Mouse (Mus musculus): ENCODE data around the gene Hoxa4. TPM values are rescaled to one million over a fixed set of nuclear protein-coding genes. Genes with fewer than 3 reads are reported as not detected.
A peak's percentile ranks its signal among the peaks of the same experiment; 100 is the strongest.

Hoxa4 gene
- total and polyA plus RNA-seq, 3 experiments = 0.19 TPM; not detected in 2

DNA sequence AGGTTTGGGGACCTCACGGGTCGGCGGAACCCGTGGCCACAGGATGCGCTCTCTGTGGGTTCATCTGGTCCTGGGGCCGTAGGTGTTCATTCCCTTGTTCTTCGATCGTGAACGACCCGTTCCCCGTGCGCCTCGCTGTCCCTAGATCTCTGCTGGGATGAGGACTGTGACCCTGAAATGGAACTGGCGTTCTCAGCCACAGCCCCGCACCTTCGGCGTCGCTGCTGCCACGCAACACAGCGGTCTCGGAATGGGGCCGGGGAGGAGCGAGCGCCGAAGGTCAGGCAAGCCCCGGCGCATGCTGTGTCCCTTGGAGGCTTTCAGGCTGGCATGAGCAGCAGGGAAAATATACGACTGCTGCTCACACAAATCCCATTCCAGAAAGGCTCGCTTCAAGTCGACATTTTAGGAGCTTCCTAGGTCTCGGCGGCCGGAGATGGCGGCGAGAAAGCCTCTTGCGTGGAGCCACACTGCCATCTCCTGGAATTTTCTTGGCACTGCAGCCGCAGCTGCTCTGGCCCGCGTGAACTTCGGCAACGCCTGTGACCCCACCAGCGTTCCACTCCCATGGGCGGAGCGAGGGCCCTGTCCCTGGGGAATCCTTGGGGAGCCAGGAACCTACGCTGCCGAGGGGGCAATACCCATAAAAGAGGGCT is 29.9 kb upstream of the Hoxa4 start, which contains the start of gene Hoxa7 (continued):
- TF ChIP-seq NELFE (IDR thresholded peaks at IDR 0.05; ENCODE audit: low read depth, low read length) (peak; percentile 63), MEF2A (IDR thresholded peaks at IDR 0.05; ENCODE audit: borderline replicate concordance, low read depth, low read length) (peak; percentile 52), MAZ (IDR thresholded peaks at IDR 0.05; ENCODE audit: low read depth, low read length) (no peak; the same call in 1 of the 2 replicates), CHD1 (IDR thresholded peaks at IDR 0.05; ENCODE audit: low read depth, low read length) (no peak), PAX5 (IDR thresholded peaks at IDR 0.05; ENCODE audit: low read length) (no peak), TBP (conservative IDR thresholded peaks at IDR 0.05; ENCODE audit: low read depth, low read length) (no peak), ZC3H11A (IDR thresholded peaks at IDR 0.05; ENCODE audit: low read depth, low read length) (peak; percentile 96), USF2 (conservative IDR thresholded peaks at IDR 0.05; ENCODE audit: low read depth, low read length) (no peak), ETS1 (conservative IDR thresholded peaks at IDR 0.05; ENCODE audit: low read depth, low read length) (no peak), EP300 (IDR thresholded peaks at IDR 0.05; ENCODE audit: low read length) (no peak), NRF1 (IDR thresholded peaks at IDR 0.05; ENCODE audit: low read depth, low read length) (peak; percentile 74)

DNA sequence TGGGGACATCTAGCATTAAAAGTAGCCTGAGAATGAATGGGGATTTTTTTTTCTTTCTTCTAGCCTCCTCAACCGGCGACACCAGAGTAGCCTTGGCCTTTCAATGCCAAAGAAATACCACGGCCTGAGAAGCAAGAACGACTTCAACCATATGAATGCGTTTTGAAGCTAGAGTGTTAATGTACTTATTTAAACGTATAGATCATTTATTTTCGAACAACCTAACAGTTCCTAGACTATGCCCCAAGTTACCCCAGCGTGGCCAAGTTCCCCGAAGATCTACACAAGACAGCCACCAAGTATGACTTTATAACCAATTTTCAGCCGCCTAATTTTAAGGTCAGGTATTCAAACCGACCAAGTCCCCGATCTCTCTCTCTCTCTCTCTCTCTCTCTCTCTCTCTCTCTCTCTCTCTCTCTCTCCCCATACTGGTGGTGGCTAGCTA is 29.3 kb upstream of the Hoxa4 start:
- H3K9ac ChIP-seq (ENCODE audit: insufficient read depth, low read depth) = peak overlapping the region; percentile 78
- H3K27me3 ChIP-seq (replicated peaks) = no peaks in the 10 kb centered on the region

More for the DNA sequence above, 29.3 kb upstream of the Hoxa4 start:
- TF ChIP-seq ETS1 (conservative IDR thresholded peaks at IDR 0.05; ENCODE audit: low read depth, low read length) (no peak), TCF12 (IDR thresholded peaks at IDR 0.05; ENCODE audit: low read depth, low read length) (no peak), MXI1 (IDR thresholded peaks at IDR 0.05; ENCODE audit: low read depth, low read length) (no peak), CHD2 (IDR thresholded peaks at IDR 0.05; ENCODE audit: low read length) (no peak), ZKSCAN1 (IDR thresholded peaks at IDR 0.05; ENCODE audit: borderline replicate concordance, low read depth, low read length) (no peak), ELF1 (IDR thresholded peaks at IDR 0.05; ENCODE audit: low read depth, low read length) (no peak), KAT2A (IDR thresholded peaks at IDR 0.05; ENCODE audit: insufficient replicate concordance, low read length) (no peak), NRF1 (IDR thresholded peaks at IDR 0.05; ENCODE audit: low read depth, low read length) (no peak), RCOR1 (conservative IDR thresholded peaks at IDR 0.05; ENCODE audit: low read depth, low read length) (no peak), MEF2A (IDR thresholded peaks at IDR 0.05; ENCODE audit: borderline replicate concordance, low read depth, low read length) (no peak), ZNF384 (IDR thresholded peaks at IDR 0.05; ENCODE audit: low read depth, low read length) (no peak), UBTF (IDR thresholded peaks at IDR 0.05; ENCODE audit: low read depth, low read length) (no peak)
- in situ Hi-C loops (cut with MboI; ENCODE audit: low pct_ligation_motif_present, low pct_unique_long_range_greater_than_20kb, low sequenced_read_pairs) = loop anchor here (10.0 to 25.0 kb wide), 3 partner anchors 209 to 1006 kb away; partner anchors contain the start of gene Skap2
- Histone ChIP-seq H3K4me2 (ENCODE audit: insufficient read depth, low read depth, poor library complexity, severe bottlenecking) (peak overlapping the region; percentile 57), H3K4me1 (ENCODE audit: control insufficient read depth in 1 of 2, insufficient read depth in 2 of 2) (peaks cover 0 to 13% of the 10 kb centered on the region in 2 experiments; a peak in 2 of 4 replicates), H3K9me3 (replicated peaks; ENCODE audit: low read length) (peaks cover 26% of the 10 kb centered on the region), H3K36me3 (replicated peaks in 1 of 2; ENCODE audit: control insufficient read depth in 1 of 2, insufficient read depth in 1 of 2, low read length in 1 of 2) (peaks cover 0 to 6% of the 10 kb centered on the region in 2 experiments), H3K27ac (ENCODE audit: insufficient read depth, low read depth) (no peak overlapping the region), H3K79me2 (replicated peaks; ENCODE audit: control insufficient read depth, extremely low read depth, insufficient read depth, poor library complexity, severe bottlenecking) (no peaks in the 10 kb centered on the region), H3K4me3 (replicated peaks in 1 of 3; ENCODE audit: low read depth in 2 of 3, low read length in 2 of 3, poor library complexity in 1 of 3) (peak overlapping the region; percentile 75 to 87 (median 76))
- DNase-seq (ENCODE audit: extremely low read depth) = no peak
- dilution Hi-C loops (cut with MboI; ENCODE audit: extremely low pct_ligation_motif_present, extremely low pct_unique_long_range_greater_than_20kb, low sequenced_read_pairs) = no loop called here

Data from CH12.LX (cell line).